Mouse (Mus musculus): ENCODE data around the gene Glra1. TPM values are rescaled to one million over a fixed set of nuclear protein-coding genes. Genes with fewer than 3 reads are reported as not detected.

Glra1 gene
- total RNA-seq, 2 experiments from 2014 or later: not detected

Small RNAs within 50 kb of the gene (microRNA-seq; reads per million reads assigned to microRNA genes)
- 0 reads per million in 2 experiments for gene Mir7652

Other genes starting within 250 kb of the Glra1 start
- gene Sparc, start 185.0 kb downstream of the Glra1 start, total RNA-seq (2021): 100 to 1,000 TPM; 572 to 675 TPM
- 10 to 100 TPM; 50.4 to 56.4 TPM for gene Atox1, start 147.0 kb downstream of the Glra1 start, total RNA-seq (2021)
- gene G3bp1, start 138.5 kb downstream of the Glra1 start, total RNA-seq (2021): 10 to 100 TPM; 46.1 to 48.5 TPM

Measured in gastrocnemius, postnatal 36 days (tissue).